Mouse (Mus musculus): Measurements from ENCODE around the gene Dmrt2.

- TF ChIP-seq GATA1 (IDR thresholded peaks at IDR 0.05; ENCODE audit: borderline replicate concordance, low read length): no peak
- TF ChIP-seq FLI1 (IDR thresholded peaks at IDR 0.05; ENCODE audit: low read length): no peak
Observed at GRCm38 (mm10) chr19:25665486-25666339, 6.5 kb upstream of the Dmrt2 start.

Data from megakaryocyte, embryonic 14.5 days (primary cell).